Mouse (Mus musculus) cortical plate, adult 2 months (tissue): ENCODE results near the gene Heatr4.

Experiments used
- CTCF ChIP-seq: fragments of 200-500 bp; IDR thresholded peaks from 2 replicates; pipeline ENCODE4 v1.5.1; 2011; ENCODE audit warnings: mild to moderate bottlenecking, control low read depth, low read length; ENCODE audit not compliant: insufficient read depth; ENCODE audit errors: extremely low read depth
- POLR2A ChIP-seq: fragments of 200-500 bp; IDR thresholded peaks from 2 replicates; pipeline ENCODE4 v1.6.1; 2011; ENCODE audit warnings: mild to moderate bottlenecking, low read length, control low read depth; ENCODE audit not compliant: insufficient read depth; ENCODE audit errors: extremely low read depth

DNA sequence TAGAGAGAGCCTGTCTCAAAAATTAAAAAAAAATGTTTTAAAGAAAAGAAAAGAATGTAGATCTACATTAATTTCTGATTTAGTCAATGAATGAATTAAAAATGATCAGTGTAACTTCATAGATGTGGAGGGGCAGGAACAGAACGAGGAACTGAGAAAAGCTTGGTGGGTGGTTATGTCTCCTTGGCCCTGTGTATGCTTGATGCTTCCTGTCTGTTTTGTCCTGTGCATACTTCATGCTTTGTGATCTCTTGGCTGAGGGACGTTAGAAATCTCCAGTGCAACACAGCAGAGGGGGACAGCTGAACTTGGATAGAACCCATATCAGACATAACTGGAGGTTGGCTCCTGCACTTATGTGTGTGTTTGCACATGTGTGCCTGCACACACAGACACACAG, 12.6 kb upstream of the Heatr4 start:
- no peak for TF ChIP-seq CTCF
- no peak for TF ChIP-seq POLR2A
